Mouse (Mus musculus): Measurements from ENCODE around the gene Atg9a. TPM values are rescaled to one million over a fixed set of nuclear protein-coding genes. Genes with fewer than 3 reads are reported as not detected.

The Atg9a gene
- total RNA-seq, 1 experiment, result 17.2 TPM

DNA sequence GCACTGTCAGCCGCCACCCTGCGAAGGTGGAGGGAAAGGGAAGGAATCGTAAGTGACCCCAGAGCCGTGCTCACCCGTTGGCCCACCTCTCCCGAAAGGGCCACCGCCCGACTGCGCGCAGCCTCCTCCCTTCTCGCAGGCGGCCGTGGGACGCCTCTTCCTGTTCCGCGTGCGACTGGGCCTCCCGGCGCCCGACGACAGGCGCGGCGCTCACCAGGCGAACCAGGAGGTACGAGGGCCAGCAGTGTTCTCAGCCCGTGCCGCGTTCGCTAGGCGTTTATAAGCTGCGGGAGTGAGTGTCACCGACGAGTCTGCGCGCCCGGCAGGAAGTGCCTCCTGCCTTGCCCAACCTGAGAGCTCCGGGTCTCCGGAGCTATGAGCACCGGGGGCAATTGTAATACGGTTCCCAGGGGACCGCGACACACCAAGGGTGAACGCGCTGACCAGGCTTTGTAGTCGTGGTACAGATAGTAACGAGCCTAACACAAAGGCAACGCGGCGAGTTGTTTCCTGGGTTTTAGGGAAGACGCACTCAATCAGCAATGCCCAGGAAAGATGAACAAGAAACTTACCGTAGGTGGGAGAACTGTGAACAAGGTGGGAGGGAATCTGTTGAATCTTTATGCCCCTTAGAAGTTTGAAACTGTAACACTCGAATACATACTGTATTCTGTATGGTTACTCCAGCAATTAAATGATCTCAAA, 50.4 kb downstream of the Atg9a start:
- H3K9me3 ChIP-seq (ENCODE audit: control insufficient read depth, insufficient read depth, low read depth, low read length), result no peaks in the 10 kb centered on the region
- DNase-seq (ENCODE audit: low read depth, low spot score), result no peak
- H3K4me1 ChIP-seq (ENCODE audit: control insufficient read depth in 2 of 2, insufficient read depth in 2 of 2, low read length in 2 of 2, poor library complexity in 1 of 2), result no peaks in the 10 kb centered on the region; a peak in 1 of 4 replicates
- no peak for TF ChIP-seq CHD2 (IDR thresholded peaks at IDR 0.05; ENCODE audit: low read depth, low read length)
- TF ChIP-seq MAFK (IDR thresholded peaks at IDR 0.05; ENCODE audit: insufficient read depth, low read depth, low read length), result no peak
- no peak for TF ChIP-seq HCFC1 (IDR thresholded peaks at IDR 0.05; ENCODE audit: borderline replicate concordance, insufficient read depth, low read length)
- TF ChIP-seq ZNF384 (IDR thresholded peaks at IDR 0.05; ENCODE audit: low read depth, low read length), result no peak
- TF ChIP-seq ZC3H11A (IDR thresholded peaks at IDR 0.05; ENCODE audit: borderline replicate concordance, low read depth, low read length), result no peak
- in situ Hi-C loops (cut with MboI; ENCODE audit: low sequenced_read_pairs in 2 of 2, unreplicated experiment in 2 of 2), result no loop called here
- peak overlapping the region; percentile 82 for H3K9ac ChIP-seq (ENCODE audit: insufficient read depth, low read depth, low read length, poor library complexity, severe bottlenecking)
- H3K4me3 ChIP-seq (ENCODE audit: insufficient read depth in 1 of 2, low read depth in 1 of 2, low read length in 2 of 2, poor library complexity in 1 of 2, severe bottlenecking in 1 of 2), result peak overlapping the region; percentile 52 to 85
- H3K36me3 ChIP-seq (ENCODE audit: control insufficient read depth, insufficient read depth, low read length, poor library complexity, severe bottlenecking), result peaks cover 15% of the 10 kb centered on the region; the same call in 1 of the 2 replicates
- H3K27ac ChIP-seq (ENCODE audit: insufficient read depth, low read depth, low read length, poor library complexity, severe bottlenecking), result no peak overlapping the region

DNA sequence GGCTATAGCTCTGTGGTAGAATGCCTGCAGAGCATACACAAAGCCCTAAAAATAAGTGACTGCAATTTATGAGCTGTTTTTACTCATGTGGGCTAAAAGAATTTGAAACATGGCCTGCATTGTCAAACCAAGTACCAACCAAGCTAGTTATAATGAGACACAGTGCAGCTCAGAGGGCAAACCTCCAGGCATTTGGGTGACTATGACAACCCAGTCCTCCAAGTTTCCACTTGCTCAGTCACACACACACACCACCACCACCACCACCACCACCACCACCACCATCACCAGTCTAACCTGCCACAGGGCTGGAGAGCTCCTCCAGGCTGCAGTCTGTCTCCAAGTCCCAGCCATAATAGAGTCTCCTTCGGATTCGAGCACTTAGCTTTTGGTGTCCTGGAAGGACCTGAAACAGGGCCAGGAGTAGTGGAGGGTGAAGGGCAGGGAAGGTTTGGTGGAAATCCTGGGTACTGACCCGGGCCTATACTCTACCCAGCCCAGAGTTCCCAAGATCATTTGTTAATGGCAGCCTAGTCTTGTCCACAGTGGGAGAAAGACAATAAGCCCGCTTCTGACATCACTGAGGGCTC, 51.3 kb downstream of the Atg9a start:
- H3K36me3 ChIP-seq (ENCODE audit: control insufficient read depth, insufficient read depth, low read length, poor library complexity, severe bottlenecking), result peaks cover 17% of the 10 kb centered on the region; the same call in 1 of the 2 replicates
- H3K4me3 ChIP-seq (ENCODE audit: insufficient read depth in 1 of 2, low read depth in 1 of 2, low read length in 2 of 2, poor library complexity in 1 of 2, severe bottlenecking in 1 of 2), result peak overlapping the region in 1 of 2 experiments; percentile 52; a peak in 3 of 4 replicates
- H3K9ac ChIP-seq (ENCODE audit: insufficient read depth, low read depth, low read length, poor library complexity, severe bottlenecking), result peak overlapping the region; percentile 82; the same call in 1 of the 2 replicates
- TF ChIP-seq CHD2 (IDR thresholded peaks at IDR 0.05; ENCODE audit: low read depth, low read length), result no peak
- no peak for TF ChIP-seq ZC3H11A (IDR thresholded peaks at IDR 0.05; ENCODE audit: borderline replicate concordance, low read depth, low read length)
- no peak for TF ChIP-seq MAFK (IDR thresholded peaks at IDR 0.05; ENCODE audit: insufficient read depth, low read depth, low read length)
- no peak for TF ChIP-seq ZNF384 (IDR thresholded peaks at IDR 0.05; ENCODE audit: low read depth, low read length)
- no peak for TF ChIP-seq HCFC1 (IDR thresholded peaks at IDR 0.05; ENCODE audit: borderline replicate concordance, insufficient read depth, low read length)
- no peaks in the 10 kb centered on the region for H3K9me3 ChIP-seq (ENCODE audit: control insufficient read depth, insufficient read depth, low read depth, low read length)
- DNase-seq (ENCODE audit: low read depth, low spot score), result no peak
- H3K27ac ChIP-seq (ENCODE audit: insufficient read depth, low read depth, low read length, poor library complexity, severe bottlenecking), result no peak overlapping the region
- H3K4me1 ChIP-seq (ENCODE audit: control insufficient read depth in 2 of 2, insufficient read depth in 2 of 2, low read length in 2 of 2, poor library complexity in 1 of 2), result no peaks in the 10 kb centered on the region; a peak in 1 of 4 replicates
- in situ Hi-C loops (cut with MboI; ENCODE audit: low sequenced_read_pairs in 2 of 2, unreplicated experiment in 2 of 2), result no loop called here

DNA sequence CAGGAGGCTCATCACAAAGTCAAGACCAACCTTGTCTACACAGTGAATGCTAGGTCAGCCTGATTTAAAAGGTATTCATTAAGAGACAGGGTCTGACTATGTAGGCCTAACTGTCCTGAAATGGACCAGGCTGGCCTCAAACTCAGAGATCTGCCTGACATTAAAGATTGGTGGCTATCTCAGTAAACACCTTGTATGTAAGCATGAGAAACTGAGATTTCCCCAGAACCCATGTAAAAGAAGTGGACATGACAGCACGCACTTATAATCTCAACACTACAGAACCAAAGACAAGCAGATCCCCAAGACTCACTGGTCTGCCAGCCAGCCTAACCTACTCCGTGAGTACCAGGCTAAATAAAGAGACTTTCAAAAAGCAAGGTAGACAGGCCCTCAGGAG, 53.5 kb downstream of the Atg9a start:
- H3K4me1 ChIP-seq (ENCODE audit: control insufficient read depth in 2 of 2, insufficient read depth in 2 of 2, low read length in 2 of 2, poor library complexity in 1 of 2), result no peaks in the 10 kb centered on the region; a peak in 1 of 4 replicates
- H3K9ac ChIP-seq (ENCODE audit: insufficient read depth, low read depth, low read length, poor library complexity, severe bottlenecking), result no peak overlapping the region
- no peak for DNase-seq (ENCODE audit: low read depth, low spot score)
- peaks cover 9% of the 10 kb centered on the region; the same call in 1 of the 2 replicates for H3K36me3 ChIP-seq (ENCODE audit: control insufficient read depth, insufficient read depth, low read length, poor library complexity, severe bottlenecking)
- no peak for TF ChIP-seq MAFK (IDR thresholded peaks at IDR 0.05; ENCODE audit: insufficient read depth, low read depth, low read length)
- no peak for TF ChIP-seq HCFC1 (IDR thresholded peaks at IDR 0.05; ENCODE audit: borderline replicate concordance, insufficient read depth, low read length)
- TF ChIP-seq ZC3H11A (IDR thresholded peaks at IDR 0.05; ENCODE audit: borderline replicate concordance, low read depth, low read length), result no peak
- no peak for TF ChIP-seq ZNF384 (IDR thresholded peaks at IDR 0.05; ENCODE audit: low read depth, low read length)
- TF ChIP-seq CHD2 (IDR thresholded peaks at IDR 0.05; ENCODE audit: low read depth, low read length), result no peak
- no peaks in the 10 kb centered on the region for H3K9me3 ChIP-seq (ENCODE audit: control insufficient read depth, insufficient read depth, low read depth, low read length)
- H3K27ac ChIP-seq (ENCODE audit: insufficient read depth, low read depth, low read length, poor library complexity, severe bottlenecking), result no peak overlapping the region
- H3K4me3 ChIP-seq (ENCODE audit: insufficient read depth in 1 of 2, low read depth in 1 of 2, low read length in 2 of 2, poor library complexity in 1 of 2, severe bottlenecking in 1 of 2), result no peak overlapping the region
- in situ Hi-C loops (cut with MboI; ENCODE audit: low sequenced_read_pairs in 2 of 2, unreplicated experiment in 2 of 2), result no loop called here

DNA sequence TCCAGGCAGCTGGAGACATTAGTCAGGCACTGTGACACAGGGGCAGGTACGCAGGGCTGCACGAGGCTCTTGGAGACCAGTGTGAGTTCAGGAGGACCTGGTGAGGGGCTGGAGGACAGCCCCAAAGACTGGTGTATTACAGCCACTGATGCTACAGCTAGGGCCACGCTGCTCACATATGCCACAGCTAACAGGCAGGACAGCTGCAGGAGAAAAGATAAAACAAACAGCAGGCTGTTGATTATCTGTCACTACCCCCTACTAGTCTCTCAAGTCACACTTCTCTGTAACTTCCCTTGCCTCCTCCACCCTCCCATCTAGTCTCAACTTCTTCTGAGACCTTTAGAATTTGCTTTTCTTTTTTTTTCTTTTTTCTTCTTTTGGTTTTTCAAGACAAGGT, 55.3 kb downstream of the Atg9a start:
- Histone ChIP-seq H3K9me3 (ENCODE audit: control insufficient read depth, insufficient read depth, low read depth, low read length) (no peaks in the 10 kb centered on the region), H3K4me3 (ENCODE audit: insufficient read depth in 1 of 2, low read depth in 1 of 2, low read length in 2 of 2, poor library complexity in 1 of 2, severe bottlenecking in 1 of 2) (no peak overlapping the region), H3K36me3 (ENCODE audit: control insufficient read depth, insufficient read depth, low read length, poor library complexity, severe bottlenecking) (peaks cover 9% of the 10 kb centered on the region; the same call in 1 of the 2 replicates), H3K4me1 (ENCODE audit: control insufficient read depth in 2 of 2, insufficient read depth in 2 of 2, low read length in 2 of 2, poor library complexity in 1 of 2) (no peaks in the 10 kb centered on the region; a peak in 1 of 4 replicates), H3K9ac (ENCODE audit: insufficient read depth, low read depth, low read length, poor library complexity, severe bottlenecking) (no peak overlapping the region), H3K27ac (ENCODE audit: insufficient read depth, low read depth, low read length, poor library complexity, severe bottlenecking) (no peak overlapping the region)
- no peak for DNase-seq (ENCODE audit: low read depth, low spot score)
- TF ChIP-seq HCFC1 (IDR thresholded peaks at IDR 0.05; ENCODE audit: borderline replicate concordance, insufficient read depth, low read length), result no peak
- in situ Hi-C loops (cut with MboI; ENCODE audit: low sequenced_read_pairs in 2 of 2, unreplicated experiment in 2 of 2), result no loop called here

Measured in ES-E14 (cell line).